Mouse (Mus musculus) erythroblast, embryonic 14.5 days (primary cell): Measurements from ENCODE around the gene Akap6.

Experiments used
- GATA1 ChIP-seq: IDR thresholded peaks from 2 replicates; pipeline ENCODE4 v1.6.1; 2012; ENCODE audit warnings: low read length, inconsistent platforms, mixed read lengths
- TAL1 ChIP-seq: IDR thresholded peaks from 3 replicates; pipeline ENCODE4 v1.6.1; 2012; ENCODE audit warnings: low read length, inconsistent platforms, mixed read lengths

DNA sequence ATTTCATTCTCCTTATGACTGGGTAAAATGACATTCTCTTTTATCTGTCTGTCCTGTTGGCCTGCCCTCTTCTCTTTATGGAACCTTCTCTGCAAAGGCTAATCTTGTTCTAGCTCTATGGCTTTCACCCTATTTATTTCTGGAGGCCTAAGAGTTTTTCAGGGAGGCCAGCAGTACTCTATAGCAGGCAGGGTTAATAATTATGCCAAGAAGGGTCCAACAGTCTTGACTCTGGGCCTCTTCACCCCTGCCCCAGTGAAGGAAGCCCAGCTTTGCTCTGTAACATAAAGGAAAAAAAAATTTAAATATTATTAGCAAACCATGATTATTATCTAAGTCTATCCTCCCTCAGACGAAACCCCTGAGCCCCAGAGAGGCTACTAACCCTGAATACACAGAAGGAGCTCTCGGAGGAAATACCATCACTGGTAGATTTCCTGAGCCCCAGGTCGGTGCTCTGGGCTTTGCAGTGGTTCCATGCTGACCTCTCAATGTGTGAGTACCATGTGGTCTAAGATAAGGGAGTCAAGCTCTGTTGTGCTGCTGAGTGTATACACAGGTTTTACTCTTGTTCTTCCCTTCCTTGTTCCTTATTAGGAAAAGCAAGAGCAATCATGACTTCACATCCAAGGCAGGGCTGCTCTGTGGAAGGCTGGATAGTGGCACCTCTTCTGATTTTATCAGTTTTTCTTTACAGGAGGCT, 1.6 kb upstream of the Akap6 start:
- no peak for TF ChIP-seq GATA1
- TF ChIP-seq TAL1, result no peak
